Mouse (Mus musculus) midbrain, postnatal 0 days (tissue): ENCODE results near the gene Mast4. TPM values are rescaled to one million over a fixed set of nuclear protein-coding genes. Genes with fewer than 3 reads are reported as not detected.

Experiments
- ATAC-seq: fragments of 200-750 bp; cut with Nextera tagmentation; 2 replicates; pipeline ENCODE4 v1.8.0; 2017; ENCODE audit warnings: moderate number of reproducible peaks, mild to moderate bottlenecking, moderate TSS enrichment, moderate library complexity; ENCODE audit not compliant: low FRiP score
- DNase-seq: peaks from one replicate; pipeline ENCODE4 v3.0.0-alpha.2; 2015; ENCODE audit warnings: low spot score
- H3K27ac ChIP-seq: fragments of 300-500 bp; sonication (generic); 2 replicates; pipeline ENCODE4 v1.5.1; 2014; ENCODE audit warnings: low read depth, mild to moderate bottlenecking, low read length, mixed read lengths
- H3K27me3 ChIP-seq: fragments of 300-500 bp; sonication (generic); 2 replicates; pipeline ENCODE4 v1.6.1; 2014; ENCODE audit warnings: low read length, control low read depth, mixed read lengths; ENCODE audit not compliant: insufficient read depth
- H3K36me3 ChIP-seq: fragments of 300-500 bp; sonication (generic); 2 replicates; pipeline ENCODE4 v1.6.1; 2014; ENCODE audit warnings: low read length, control low read depth, mixed read lengths; ENCODE audit not compliant: insufficient read depth
- H3K4me1 ChIP-seq: fragments of 300-500 bp; sonication (generic); 2 replicates; pipeline ENCODE4 v1.6.1; 2014; ENCODE audit warnings: mild to moderate bottlenecking, control low read depth, antibody characterized with exemption, low read length, mixed read lengths; ENCODE audit not compliant: insufficient read depth
- H3K4me2 ChIP-seq: fragments of 300-500 bp; sonication (generic); 2 replicates; pipeline ENCODE4 v1.6.1; 2014; ENCODE audit warnings: low read depth, mild to moderate bottlenecking, low read length, mixed read lengths; ENCODE audit not compliant: poor library complexity, severe bottlenecking
- H3K4me3 ChIP-seq: fragments of 300-500 bp; sonication (generic); 2 replicates; pipeline ENCODE4 v1.5.1; 2014; ENCODE audit warnings: low read depth, mild to moderate bottlenecking, low read length, moderate library complexity
- H3K9ac ChIP-seq: fragments of 300-500 bp; sonication (generic); replicated peaks from 2 replicates; pipeline ENCODE4 v1.6.1; 2014; ENCODE audit warnings: mild to moderate bottlenecking, low read length, moderate library complexity, mixed read lengths; ENCODE audit not compliant: poor library complexity, severe bottlenecking
- H3K9me3 ChIP-seq: fragments of 300-500 bp; sonication (generic); 2 replicates; pipeline ENCODE4 v1.6.1; 2016; ENCODE audit warnings: low read length, control low read depth
- CTCF ChIP-seq: IDR thresholded peaks from 2 replicates; pipeline ENCODE4 v1.5.1; 2016; ENCODE audit warnings: antibody characterized with exemption, mild to moderate bottlenecking
- WGBS: fragments of 180-500 bp; shearing (Covaris S2); extraction: QIAGEN DNeasy Blood & Tissue Kit; methylation state at CpG from one replicate; pipeline ENCODE4 v1.1.7; 2014; 5-methylcytosine and 5-hydroxymethylcytosine counted together
- polyA plus RNA-seq: library from polyadenylated mRNA; unstranded; fragments of >200 nt; fragmentation: Nextera tagmentation; extraction: Ambion mirVana; gene quantifications from 2 replicates; pipeline ENCODE4 v1.2.1, GENCODE M21; 2015
- total RNA-seq: library from RNA; depleted of rRNA; stranded (reverse); fragments of >200 nt; gene quantifications from 2 replicates; pipeline ENCODE4 v1.2.3, GENCODE M21; 2014

The Mast4 gene
- total and polyA plus RNA-seq, 2 experiments from 2014 or later = 28.7 to 39.8 TPM

DNA sequence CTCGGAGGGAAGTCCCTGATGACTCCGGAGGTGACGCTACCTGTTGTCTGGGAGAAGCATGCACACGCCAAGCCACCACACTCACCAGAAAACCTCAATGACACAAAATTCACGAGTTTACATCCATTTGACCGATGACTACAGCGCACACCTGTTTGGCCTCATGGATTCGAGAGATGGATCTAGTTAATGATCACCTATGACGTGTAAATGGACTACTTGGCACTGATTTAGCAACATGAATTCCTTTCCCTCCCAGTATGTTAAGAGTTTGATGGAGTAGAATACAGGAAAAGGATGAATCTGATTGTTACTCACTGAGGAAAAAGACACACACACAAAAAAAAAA is 427.7 kb downstream of the Mast4 start:
- no peak for DNase-seq
- ATAC-seq = no peak
- Histone ChIP-seq H3K9ac (peak overlapping the region; percentile 36; the same call in 1 of the 2 replicates), H3K4me2 (peak overlapping the region; percentile 72), H3K4me1 (peaks cover 5% of the 10 kb centered on the region; the same call in 1 of the 2 replicates), H3K9me3 (no peaks in the 10 kb centered on the region), H3K27ac (peak overlapping the region; percentile 55; the same call in 1 of the 2 replicates), H3K27me3 (no peaks in the 10 kb centered on the region), H3K36me3 (no peaks in the 10 kb centered on the region), H3K4me3 (peak overlapping the region; percentile 47)
- WGBS = 7% methylated on average over 9 of the region's 9 CpGs
- TF ChIP-seq CTCF = no peak

DNA sequence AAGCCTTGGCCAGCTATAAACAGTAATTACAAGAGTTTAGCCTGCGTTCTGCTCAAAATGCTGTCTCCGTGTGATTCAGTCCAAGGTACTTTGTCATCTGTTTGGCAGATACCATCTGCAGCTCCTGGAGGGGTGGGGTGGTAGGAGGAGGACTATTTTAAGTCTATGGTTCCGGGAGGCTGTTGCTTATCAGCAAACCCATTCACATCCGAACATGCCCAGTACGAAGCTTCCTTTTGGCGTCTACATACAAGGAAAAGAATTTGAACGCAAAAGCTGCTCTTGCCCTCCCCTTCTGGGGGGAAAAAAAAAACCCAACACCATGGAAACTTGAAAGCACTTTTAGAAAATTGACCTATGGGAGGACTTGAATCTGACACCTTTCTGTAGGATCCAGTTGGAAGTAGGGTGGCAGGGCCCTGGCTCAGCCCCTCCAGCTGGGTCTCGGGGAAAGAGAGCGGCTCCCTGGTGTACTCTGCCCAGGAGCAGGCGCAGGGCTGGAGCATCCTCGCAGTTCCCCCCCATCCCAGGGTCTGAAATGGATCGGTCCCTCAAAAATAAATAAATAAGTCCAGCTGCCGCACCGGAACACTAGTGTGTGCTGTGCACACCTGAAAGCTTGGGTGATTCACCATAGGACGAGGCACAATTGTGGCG is 428.2 kb downstream of the Mast4 start:
- no peaks in the 10 kb centered on the region for H3K9me3 ChIP-seq
- DNase-seq (peak; percentile 88), ATAC-seq (peak; percentile 93)
- H3K36me3 ChIP-seq = no peaks in the 10 kb centered on the region
- WGBS = under 1% methylated on average over 16 of the region's 16 CpGs
- peak overlapping the region; percentile 47 for H3K4me3 ChIP-seq
- peak overlapping the region; percentile 55; the same call in 1 of the 2 replicates for H3K27ac ChIP-seq
- H3K4me1 ChIP-seq = peaks cover 5% of the 10 kb centered on the region; the same call in 1 of the 2 replicates
- H3K9ac ChIP-seq = peak overlapping the region; percentile 36
- no peaks in the 10 kb centered on the region for H3K27me3 ChIP-seq
- H3K4me2 ChIP-seq = peak overlapping the region; percentile 72
- peak; percentile 6; the same call in 1 of the 2 replicates for TF ChIP-seq CTCF

DNA sequence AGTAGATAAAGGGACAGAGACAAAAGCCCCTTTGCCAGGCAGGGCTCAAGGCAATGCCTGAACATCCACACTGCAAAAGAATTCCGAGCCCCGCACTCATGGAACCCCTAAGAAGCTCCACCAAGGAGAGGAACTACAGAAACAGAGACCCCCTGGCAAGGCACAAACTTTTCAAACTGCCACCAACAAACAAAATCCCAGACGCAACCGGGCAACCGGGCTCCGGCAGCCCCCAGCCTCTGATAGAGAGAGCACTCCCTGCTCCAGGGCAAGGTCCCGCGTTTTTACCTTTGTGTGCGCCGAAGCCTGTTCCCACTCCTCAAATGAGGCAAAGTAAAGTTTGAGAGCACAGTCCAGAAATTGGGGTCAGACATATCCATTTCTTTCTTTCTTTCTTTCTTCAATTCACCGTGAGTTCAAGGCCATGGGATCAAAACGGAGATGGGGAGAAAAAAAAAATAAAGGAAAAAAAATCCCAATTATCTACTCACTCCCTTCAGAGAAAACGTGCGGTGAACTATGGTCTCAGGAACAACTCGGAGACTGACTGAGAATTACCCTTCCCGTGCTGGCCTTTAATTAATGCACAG is 428.8 kb downstream of the Mast4 start:
- Histone ChIP-seq H3K9ac (peak overlapping the region; percentile 36; the same call in 1 of the 2 replicates), H3K27me3 (no peaks in the 10 kb centered on the region), H3K27ac (0 out of 2 replicates have a peak overlapping the region, but pooled peaks have one; percentile 55), H3K9me3 (no peaks in the 10 kb centered on the region), H3K4me3 (peak overlapping the region; percentile 47), H3K36me3 (no peaks in the 10 kb centered on the region), H3K4me1 (peaks cover 5% of the 10 kb centered on the region; the same call in 1 of the 2 replicates), H3K4me2 (peak overlapping the region; percentile 72)
- 1% methylated on average over 16 of the region's 16 CpGs for WGBS
- ATAC-seq (no peak), DNase-seq (no peak)
- no peak for TF ChIP-seq CTCF

DNA sequence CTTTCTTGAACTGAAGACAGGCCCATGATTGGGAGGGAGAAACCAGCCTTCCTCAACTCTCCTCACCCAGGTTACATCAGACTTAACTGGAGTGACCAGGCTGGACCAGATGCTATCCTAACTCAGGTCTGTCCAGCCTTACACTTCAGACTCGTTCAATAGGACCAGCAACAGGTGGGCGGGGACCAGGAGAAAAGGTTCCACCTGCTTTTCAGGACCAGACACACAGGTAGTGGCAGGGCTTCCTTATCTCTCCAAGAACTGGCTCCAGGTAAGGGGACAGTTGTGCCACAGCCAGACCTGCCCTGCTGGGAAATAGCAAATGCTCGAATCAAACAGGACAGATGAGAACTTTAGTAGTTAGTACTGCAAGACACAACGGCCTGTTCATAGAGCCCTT is 430.6 kb downstream of the Mast4 start:
- no peak for ATAC-seq
- no peaks in the 10 kb centered on the region for H3K36me3 ChIP-seq
- no peak overlapping the region for H3K4me2 ChIP-seq
- H3K27me3 ChIP-seq = no peaks in the 10 kb centered on the region
- no peak for DNase-seq
- TF ChIP-seq CTCF = no peak
- H3K9ac ChIP-seq = no peak overlapping the region
- H3K4me3 ChIP-seq = no peak overlapping the region
- H3K9me3 ChIP-seq = no peaks in the 10 kb centered on the region
- peaks cover 5% of the 10 kb centered on the region; the same call in 1 of the 2 replicates for H3K4me1 ChIP-seq
- no peak overlapping the region for H3K27ac ChIP-seq
- 94% methylated on average over 4 of the region's 4 CpGs for WGBS

DNA sequence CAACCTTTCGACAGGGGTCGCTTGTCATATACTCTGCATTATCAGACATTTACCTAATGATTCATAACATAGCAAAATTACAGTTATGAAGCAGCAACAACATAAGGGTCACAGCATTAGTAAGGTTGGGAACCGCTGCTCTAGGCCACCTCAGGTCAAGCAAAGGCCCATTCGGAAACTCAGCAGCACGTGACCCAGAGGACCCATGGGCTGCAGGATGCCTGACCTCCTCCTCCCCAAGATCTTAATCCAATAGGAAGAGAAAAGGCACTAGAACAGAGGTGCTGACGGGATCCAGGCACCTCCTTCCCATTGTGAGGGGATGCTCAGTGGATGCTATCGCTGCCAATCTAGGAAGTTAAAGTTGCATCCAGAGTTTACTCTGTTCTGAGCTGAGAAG is 432.2 kb downstream of the Mast4 start:
- DNase-seq (no peak), ATAC-seq (no peak)
- no peaks in the 10 kb centered on the region for H3K36me3 ChIP-seq
- no peak overlapping the region for H3K9ac ChIP-seq
- no peak overlapping the region for H3K4me2 ChIP-seq
- no peak for TF ChIP-seq CTCF
- H3K9me3 ChIP-seq = no peaks in the 10 kb centered on the region
- no peak overlapping the region for H3K4me3 ChIP-seq
- no peaks in the 10 kb centered on the region for H3K27me3 ChIP-seq
- H3K4me1 ChIP-seq = peaks cover 5% of the 10 kb centered on the region; the same call in 1 of the 2 replicates
- 67% methylated on average over 7 of the region's 7 CpGs for WGBS
- H3K27ac ChIP-seq = no peak overlapping the region

DNA sequence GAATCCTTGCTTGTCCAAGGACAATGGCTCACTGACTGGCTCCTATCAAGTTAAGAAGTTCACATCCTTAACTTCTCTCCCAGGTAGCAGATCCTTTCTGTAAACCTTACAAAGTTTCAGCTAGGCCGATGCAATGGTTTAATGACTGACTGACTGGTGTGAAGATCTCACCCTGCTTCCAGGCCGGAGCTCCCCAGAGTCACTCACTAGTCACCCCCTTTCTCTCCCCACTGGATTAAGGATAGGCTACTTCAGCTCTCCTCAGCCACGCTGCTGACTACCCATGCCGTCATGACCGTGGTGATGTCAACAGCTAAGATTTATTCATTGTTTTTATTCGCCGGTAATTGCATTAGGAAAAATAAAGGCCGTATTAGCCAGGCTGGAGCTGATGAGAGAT is 433.8 kb downstream of the Mast4 start:
- no peak overlapping the region for H3K4me3 ChIP-seq
- H3K9me3 ChIP-seq = no peaks in the 10 kb centered on the region
- TF ChIP-seq CTCF = no peak
- no peak overlapping the region for H3K27ac ChIP-seq
- no peak overlapping the region for H3K9ac ChIP-seq
- H3K27me3 ChIP-seq = no peaks in the 10 kb centered on the region
- 79% methylated on average over 8 of the region's 8 CpGs for WGBS
- no peaks in the 10 kb centered on the region for H3K36me3 ChIP-seq
- DNase-seq (no peak), ATAC-seq (no peak)
- H3K4me2 ChIP-seq = no peak overlapping the region
- peaks cover 5% of the 10 kb centered on the region; the same call in 1 of the 2 replicates for H3K4me1 ChIP-seq
